Mouse (Mus musculus): ENCODE measurements around the gene Wdr54.
A peak's percentile ranks its signal among the peaks of the same experiment; 100 is the strongest.

The Wdr54 gene

GRCm38 (mm10) chr6:83159456-83159855, 3.3 kb upstream of the Wdr54 start:
- peak; percentile 83 for DNase-seq (ENCODE audit: low spot score)

GRCm38 (mm10) chr6:83155552-83156238, 502 bp downstream of the Wdr54 start:
- DNase-seq (ENCODE audit: low spot score) = peak; percentile 57

GRCm38 (mm10) chr6:83153485-83153884, 2.7 kb downstream of the Wdr54 start:
- DNase-seq (ENCODE audit: low spot score) = no peak

- no peak for DNase-seq (ENCODE audit: low spot score)
These were observed 3.2 kb downstream of the Wdr54 start for GRCm38 (mm10) chr6:83153038-83153437.

- DNase-seq (ENCODE audit: low spot score) = no peak
These were observed 4.5 kb downstream of the Wdr54 start for GRCm38 (mm10) chr6:83151721-83152120.

GRCm38 (mm10) chr6:83147280-83147679, 8.9 kb downstream of the Wdr54 start:
- DNase-seq (ENCODE audit: low spot score) = no peak

- no peak for DNase-seq (ENCODE audit: low spot score)
These were observed 10.4 kb downstream of the Wdr54 start for GRCm38 (mm10) chr6:83145805-83146204.

- peak; percentile 32 for DNase-seq (ENCODE audit: low spot score)
These were observed 11.0 kb downstream of the Wdr54 start for GRCm38 (mm10) chr6:83145209-83145608.

- DNase-seq (ENCODE audit: low spot score) = peak; percentile 36
These were observed 13.3 kb downstream of the Wdr54 start for GRCm38 (mm10) chr6:83142886-83143285.

- peak; percentile 87 for DNase-seq (ENCODE audit: low spot score)
These were observed 13.9 kb downstream of the Wdr54 start for GRCm38 (mm10) chr6:83142211-83142731.

- DNase-seq (ENCODE audit: low spot score) = peak; percentile 83
These were observed 14.6 kb downstream of the Wdr54 start for GRCm38 (mm10) chr6:83141636-83142035.

GRCm38 (mm10) chr6:83140044-83140443, 16.2 kb downstream of the Wdr54 start:
- peak; percentile 81 for DNase-seq (ENCODE audit: low spot score)

GRCm38 (mm10) chr6:83138056-83138455, 18.1 kb downstream of the Wdr54 start:
- DNase-seq (ENCODE audit: low spot score) = peak; percentile 76

- peak; percentile 90 for DNase-seq (ENCODE audit: low spot score)
These were observed 18.6 kb downstream of the Wdr54 start for GRCm38 (mm10) chr6:83137576-83137950.

GRCm38 (mm10) chr6:83136881-83137575, 19.2 kb downstream of the Wdr54 start:
- DNase-seq (ENCODE audit: low spot score) = peak; percentile 74

GRCm38 (mm10) chr6:83136291-83136880, 19.8 kb downstream of the Wdr54 start:
- DNase-seq (ENCODE audit: low spot score) = no peak

GRCm38 (mm10) chr6:83135571-83136161, 20.5 kb downstream of the Wdr54 start:
- no peak for DNase-seq (ENCODE audit: low spot score)

GRCm38 (mm10) chr6:83134951-83135513, 21.2 kb downstream of the Wdr54 start, which contains the start of gene Rtkn:
TSS of gene Rtkn (plus strand) at chr6:83135463.
- no peak for DNase-seq (ENCODE audit: low spot score)

GRCm38 (mm10) chr6:83134226-83134625, 22.0 kb downstream of the Wdr54 start:
- DNase-seq (ENCODE audit: low spot score) = no peak

GRCm38 (mm10) chr6:83132176-83132919, 23.8 kb downstream of the Wdr54 start:
- no peak for DNase-seq (ENCODE audit: low spot score)

- DNase-seq (ENCODE audit: low spot score) = no peak
These were observed 24.6 kb downstream of the Wdr54 start for GRCm38 (mm10) chr6:83131469-83132034.
